Mouse (Mus musculus): ENCODE results near the gene Muc2. TPM values are rescaled to one million over a fixed set of nuclear protein-coding genes. Genes with fewer than 3 reads are reported as not detected.
"Not testable (repeated sequence)": the region's sequence is repeated elsewhere in the genome, so short reads cannot be mapped to it uniquely, and the experiment has no call there.

The Muc2 gene
- polyA plus RNA-seq, 1 experiment from 2014 or later, result 175 TPM

DNA sequence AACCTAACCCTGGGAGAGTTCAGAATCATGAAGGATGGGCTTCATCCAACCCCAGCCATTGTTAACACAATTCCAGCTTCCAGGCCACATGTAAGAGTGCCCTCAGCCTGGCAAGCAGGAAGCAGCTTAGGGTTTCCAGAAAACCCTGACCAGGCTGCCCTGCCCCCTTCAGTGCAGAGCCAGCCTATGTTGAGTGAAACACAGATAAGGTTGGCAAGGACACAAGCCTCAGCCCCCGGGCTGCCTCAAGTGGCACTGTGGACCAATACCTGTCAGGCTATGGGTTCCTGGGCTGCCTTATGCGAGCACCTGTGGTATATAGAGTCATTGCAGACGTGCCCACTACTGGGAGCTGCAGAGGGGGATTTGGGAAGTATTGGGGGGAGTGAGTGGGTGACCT is 28.7 kb upstream of the Muc2 start:
- no peak for TF ChIP-seq CTCF (IDR thresholded peaks at IDR 0.05; ENCODE audit: low read depth)
- 59% methylated on average over 3 of the region's 3 CpGs for WGBS
- Histone ChIP-seq H3K4me1 (replicated peaks; ENCODE audit: control insufficient read depth, insufficient read depth, low read length) (no peaks in the 10 kb centered on the region), H3K4me3 (ENCODE audit: low read depth, low read length) (no peak overlapping the region), H3K9ac (ENCODE audit: low read depth, low read length) (no peak overlapping the region), H3K27ac (ENCODE audit: low read depth, low read length) (no peak overlapping the region), H3K4me2 (replicated peaks; ENCODE audit: low read depth) (no peak overlapping the region), H3K36me3 (ENCODE audit: control insufficient read depth, insufficient read depth) (no peaks in the 10 kb centered on the region), H3K9me3 (ENCODE audit: control insufficient read depth) (no peaks in the 10 kb centered on the region), H3K27me3 (replicated peaks; ENCODE audit: control insufficient read depth, insufficient read depth, low read length) (no peaks in the 10 kb centered on the region)
- ATAC-seq, result no peak

DNA sequence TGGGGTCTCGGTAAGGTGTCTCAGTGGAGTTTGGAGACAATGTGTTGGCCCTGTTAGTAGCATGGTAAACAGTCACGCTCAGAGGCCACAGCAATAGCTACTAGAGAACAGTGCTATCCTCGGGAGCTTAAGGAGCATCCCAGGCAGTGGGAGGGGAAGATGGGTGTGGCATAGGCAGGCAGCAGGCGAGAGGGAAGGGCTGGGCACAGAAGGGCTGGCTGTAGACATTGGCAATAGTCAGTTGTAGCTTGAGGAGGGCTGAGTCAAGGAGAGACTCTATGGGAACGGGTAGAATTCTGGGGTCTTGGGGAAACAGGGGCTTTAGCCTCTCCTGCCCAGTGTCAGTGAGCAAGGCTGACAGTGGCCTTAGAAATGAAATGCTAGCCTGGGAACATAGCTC is 27.9 kb upstream of the Muc2 start:
- Histone ChIP-seq H3K9me3 (ENCODE audit: control insufficient read depth) (no peaks in the 10 kb centered on the region), H3K27ac (ENCODE audit: low read depth, low read length) (no peak overlapping the region), H3K4me1 (replicated peaks; ENCODE audit: control insufficient read depth, insufficient read depth, low read length) (no peaks in the 10 kb centered on the region), H3K9ac (ENCODE audit: low read depth, low read length) (no peak overlapping the region), H3K36me3 (ENCODE audit: control insufficient read depth, insufficient read depth) (no peaks in the 10 kb centered on the region), H3K4me2 (replicated peaks; ENCODE audit: low read depth) (no peak overlapping the region), H3K4me3 (ENCODE audit: low read depth, low read length) (no peak overlapping the region), H3K27me3 (replicated peaks; ENCODE audit: control insufficient read depth, insufficient read depth, low read length) (no peaks in the 10 kb centered on the region)
- no peak for TF ChIP-seq CTCF (IDR thresholded peaks at IDR 0.05; ENCODE audit: low read depth)
- 45% methylated on average over 5 of the region's 5 CpGs for WGBS
- ATAC-seq, result no peak

DNA sequence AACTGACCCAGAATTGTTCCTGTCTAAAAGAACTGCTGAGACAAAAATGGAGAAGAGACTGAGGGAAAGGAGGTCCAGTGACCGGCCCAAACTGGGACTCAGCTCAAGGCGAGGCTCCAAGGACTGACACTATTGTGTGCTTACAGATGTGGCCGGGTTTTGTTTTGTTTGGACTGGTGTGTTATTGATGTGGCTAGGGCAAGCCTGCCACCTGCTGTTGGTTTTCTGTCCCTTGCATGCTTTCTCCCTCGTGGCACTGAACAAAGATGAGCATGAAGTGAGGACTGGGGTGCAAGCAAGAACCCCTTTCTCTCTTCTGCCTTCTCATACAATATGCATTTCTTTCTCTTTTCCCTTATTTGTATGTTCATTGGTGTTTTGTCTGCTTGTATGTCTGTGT is 23.9 kb upstream of the Muc2 start:
- Histone ChIP-seq H3K4me1 (replicated peaks; ENCODE audit: control insufficient read depth, insufficient read depth, low read length) (no peaks in the 10 kb centered on the region), H3K4me2 (replicated peaks; ENCODE audit: low read depth) (no peak overlapping the region), H3K27ac (ENCODE audit: low read depth, low read length) (no peak overlapping the region), H3K27me3 (replicated peaks; ENCODE audit: control insufficient read depth, insufficient read depth, low read length) (no peaks in the 10 kb centered on the region), H3K9ac (ENCODE audit: low read depth, low read length) (no peak overlapping the region), H3K4me3 (ENCODE audit: low read depth, low read length) (no peak overlapping the region), H3K36me3 (ENCODE audit: control insufficient read depth, insufficient read depth) (no peaks in the 10 kb centered on the region), H3K9me3 (ENCODE audit: control insufficient read depth) (no peaks in the 10 kb centered on the region)
- 11% methylated on average over 4 of the region's 4 CpGs for WGBS
- peak; percentile 88 for TF ChIP-seq CTCF (IDR thresholded peaks at IDR 0.05; ENCODE audit: low read depth)
- peak; percentile 60; the same call in 1 of the 2 replicates for ATAC-seq

DNA sequence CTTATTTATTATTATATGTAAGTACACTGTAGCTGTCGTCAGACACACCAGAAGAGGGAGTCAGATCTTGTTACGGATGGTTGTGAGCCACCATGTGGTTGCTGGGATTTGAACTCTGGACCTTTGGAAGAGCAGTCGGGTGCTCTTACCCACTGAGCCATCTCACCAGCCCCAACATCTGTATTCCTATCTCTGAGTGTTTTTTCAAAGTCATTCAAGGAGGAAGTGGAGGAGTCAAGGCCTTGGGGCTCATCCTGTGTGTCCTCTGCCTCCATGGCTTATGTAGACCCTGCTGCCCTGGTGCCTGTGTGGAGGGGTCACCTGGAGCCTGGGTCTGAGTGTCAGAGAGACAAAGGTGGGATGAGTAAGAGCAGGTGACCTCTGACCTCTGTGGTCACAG is 21.0 kb upstream of the Muc2 start:
- not testable (repeated sequence) for H3K27ac ChIP-seq (ENCODE audit: low read depth, low read length); H3K9ac ChIP-seq (ENCODE audit: low read depth, low read length); H3K36me3 ChIP-seq (ENCODE audit: control insufficient read depth, insufficient read depth); H3K4me1 ChIP-seq (replicated peaks; ENCODE audit: control insufficient read depth, insufficient read depth, low read length); H3K9me3 ChIP-seq (ENCODE audit: control insufficient read depth); ATAC-seq; H3K27me3 ChIP-seq (replicated peaks; ENCODE audit: control insufficient read depth, insufficient read depth, low read length); H3K4me2 ChIP-seq (replicated peaks; ENCODE audit: low read depth); H3K4me3 ChIP-seq (ENCODE audit: low read depth, low read length)
- WGBS, result 86% methylated on average over 3 of the region's 3 CpGs

DNA sequence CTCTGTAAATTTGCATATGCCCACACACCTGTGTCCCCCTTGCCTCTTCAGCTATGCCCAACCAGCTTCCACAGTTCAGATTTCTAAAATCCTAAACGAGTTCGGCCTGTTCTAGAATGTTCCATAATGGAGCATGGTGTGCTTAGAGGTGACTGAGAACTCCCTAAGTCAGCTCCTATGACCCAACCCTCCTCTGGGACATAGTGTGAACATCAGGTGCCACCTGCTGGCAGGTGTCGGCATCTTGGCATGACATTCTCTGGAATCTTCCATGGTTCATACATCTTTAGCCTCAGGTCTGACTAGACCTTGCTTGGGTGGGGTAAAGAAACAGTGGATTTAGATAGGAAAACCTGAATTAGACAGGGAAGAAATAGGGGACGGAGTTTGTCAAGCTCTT is 19.1 kb upstream of the Muc2 start:
- peak; percentile 80 for TF ChIP-seq CTCF (IDR thresholded peaks at IDR 0.05; ENCODE audit: low read depth)
- no peak overlapping the region for H3K4me2 ChIP-seq (replicated peaks; ENCODE audit: low read depth)
- no peaks in the 10 kb centered on the region for H3K9me3 ChIP-seq (ENCODE audit: control insufficient read depth)
- ATAC-seq, result peak; percentile 41
- no peak overlapping the region for H3K27ac ChIP-seq (ENCODE audit: low read depth, low read length)
- no peaks in the 10 kb centered on the region for H3K36me3 ChIP-seq (ENCODE audit: control insufficient read depth, insufficient read depth)
- 68% methylated on average over 4 of the region's 4 CpGs for WGBS
- H3K27me3 ChIP-seq (replicated peaks; ENCODE audit: control insufficient read depth, insufficient read depth, low read length), result no peaks in the 10 kb centered on the region
- no peaks in the 10 kb centered on the region for H3K4me1 ChIP-seq (replicated peaks; ENCODE audit: control insufficient read depth, insufficient read depth, low read length)
- H3K4me3 ChIP-seq (ENCODE audit: low read depth, low read length), result no peak overlapping the region
- no peak overlapping the region for H3K9ac ChIP-seq (ENCODE audit: low read depth, low read length)

DNA sequence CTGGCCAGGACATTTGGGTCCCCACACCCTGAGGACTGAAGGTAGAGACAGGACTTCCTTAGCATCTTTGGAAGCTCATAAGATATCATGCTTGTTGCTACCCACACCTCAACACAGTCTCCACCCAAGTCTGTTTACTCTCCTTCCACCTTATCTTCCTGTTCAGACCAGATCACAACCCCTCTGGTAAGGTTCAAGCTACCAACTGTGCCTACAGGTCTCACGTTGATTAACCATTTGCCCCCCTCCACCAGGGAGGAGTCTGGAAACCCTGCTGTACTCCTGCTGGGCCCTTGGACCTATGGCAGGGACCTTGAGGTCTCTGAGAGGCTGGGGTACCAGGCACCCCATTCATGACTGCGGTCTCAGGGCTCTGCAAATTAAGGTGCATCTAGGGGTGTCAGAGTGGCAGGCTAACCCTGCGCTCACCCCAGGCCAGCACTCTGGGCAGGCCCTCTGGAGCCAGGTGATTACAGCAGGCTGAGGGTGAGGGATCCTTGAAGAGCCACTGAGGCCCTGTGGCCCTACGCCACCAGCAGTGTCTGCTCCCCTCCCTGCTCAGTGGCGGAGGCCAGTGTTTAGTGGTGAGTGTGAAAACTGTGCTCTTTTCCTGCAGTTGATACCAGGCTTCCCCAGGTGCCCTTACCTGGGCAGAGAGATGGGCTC is 18.4 kb upstream of the Muc2 start:
- no peak for TF ChIP-seq CTCF (IDR thresholded peaks at IDR 0.05; ENCODE audit: low read depth)
- Histone ChIP-seq H3K4me2 (replicated peaks; ENCODE audit: low read depth) (no peak overlapping the region), H3K36me3 (ENCODE audit: control insufficient read depth, insufficient read depth) (no peaks in the 10 kb centered on the region), H3K9me3 (ENCODE audit: control insufficient read depth) (no peaks in the 10 kb centered on the region), H3K27me3 (replicated peaks; ENCODE audit: control insufficient read depth, insufficient read depth, low read length) (no peaks in the 10 kb centered on the region), H3K9ac (ENCODE audit: low read depth, low read length) (no peak overlapping the region), H3K27ac (ENCODE audit: low read depth, low read length) (no peak overlapping the region), H3K4me1 (replicated peaks; ENCODE audit: control insufficient read depth, insufficient read depth, low read length) (no peaks in the 10 kb centered on the region), H3K4me3 (ENCODE audit: low read depth, low read length) (no peak overlapping the region)
- no peak for ATAC-seq
- 79% methylated on average over 5 of the region's 5 CpGs for WGBS

DNA sequence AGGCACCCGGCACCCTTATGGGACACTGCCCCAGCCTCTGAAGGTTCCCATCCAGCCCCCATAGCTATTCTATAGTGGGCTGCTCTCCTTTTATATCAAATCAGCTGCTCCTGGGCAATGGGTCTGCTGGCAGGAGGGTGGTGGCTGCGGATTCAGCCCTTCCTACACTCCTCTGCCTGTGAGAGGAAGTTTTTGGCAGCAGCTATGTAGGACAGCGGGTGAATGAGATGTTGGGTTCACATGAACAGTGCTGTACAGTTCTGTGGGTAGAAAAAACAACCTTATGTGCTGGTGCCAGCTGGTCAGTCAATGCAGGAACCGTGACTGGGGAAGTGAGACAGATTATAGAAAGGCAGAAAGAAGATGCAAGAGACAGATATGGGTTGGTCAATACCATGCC is 11.2 kb upstream of the Muc2 start:
- Histone ChIP-seq H3K9me3 (ENCODE audit: control insufficient read depth) (no peaks in the 10 kb centered on the region), H3K27me3 (replicated peaks; ENCODE audit: control insufficient read depth, insufficient read depth, low read length) (no peaks in the 10 kb centered on the region), H3K36me3 (ENCODE audit: control insufficient read depth, insufficient read depth) (no peaks in the 10 kb centered on the region), H3K4me3 (ENCODE audit: low read depth, low read length) (no peak overlapping the region), H3K27ac (ENCODE audit: low read depth, low read length) (no peak overlapping the region), H3K9ac (ENCODE audit: low read depth, low read length) (no peak overlapping the region), H3K4me1 (replicated peaks; ENCODE audit: control insufficient read depth, insufficient read depth, low read length) (no peaks in the 10 kb centered on the region), H3K4me2 (replicated peaks; ENCODE audit: low read depth) (no peak overlapping the region)
- TF ChIP-seq CTCF (IDR thresholded peaks at IDR 0.05; ENCODE audit: low read depth), result no peak
- ATAC-seq, result no peak
- 71% methylated on average over 4 of the region's 4 CpGs for WGBS
